18 mouse cellular contexts compared by ENCODE assay signal in the genomic region with DNA sequence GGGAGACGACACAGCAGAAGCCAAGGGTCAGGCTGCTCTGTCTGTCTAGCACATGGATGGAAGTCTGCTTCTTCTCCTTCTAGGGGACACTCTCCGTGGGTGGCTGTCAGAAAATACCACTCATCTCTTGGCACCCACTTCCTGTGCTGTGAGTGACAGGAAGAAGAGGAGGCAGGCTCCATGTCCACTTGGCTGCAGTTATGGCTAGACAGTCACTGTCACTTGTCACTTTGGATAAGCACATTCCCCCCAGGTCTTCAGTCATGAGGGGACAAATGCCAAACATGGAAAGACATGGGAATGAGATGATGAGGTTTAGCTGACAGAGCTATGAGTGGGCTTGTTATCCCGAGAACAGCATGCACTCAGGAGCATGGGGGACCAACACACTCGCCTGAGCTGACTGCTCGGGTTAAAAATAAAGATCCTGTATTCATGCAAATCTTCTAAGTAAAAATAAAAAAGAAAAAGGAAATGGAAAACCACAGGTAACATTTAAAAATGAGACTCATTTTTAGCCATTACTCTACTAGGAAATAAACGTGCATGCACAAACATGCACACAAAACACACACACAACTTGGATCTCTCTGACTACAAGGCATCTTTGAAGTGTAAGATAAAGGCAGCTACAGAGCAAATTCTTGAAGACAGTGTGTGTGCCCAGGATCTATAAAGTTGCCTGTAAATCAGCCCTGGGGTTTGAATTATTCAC. TPM values are rescaled to one million over a fixed set of nuclear protein-coding genes. Genes with fewer than 3 reads are reported as not detected.
DNase-seq lines count a peak whose midpoint lies in the region; ATAC-seq lines count a peak whose summit lies in the region.
"Had no signal": no experiment of that assay in that cellular context is flagged by ENCODE, and none has a peak within 500 bp of the region (broad histone marks: within the 10 kb centered on the region; RNA-seq: fewer than 3 reads in every experiment).

No protein-coding gene starts in this region.

- no peak for ATAC-seq in megakaryocyte, adult 5-6 weeks (ENCODE audit: poor library complexity, severe bottlenecking)
- peak; percentile 48 for ATAC-seq in activated CD4-positive, CD25-positive, alpha-beta regulatory T cell, adult 4 months
- no peak for ATAC-seq in forebrain, embryonic 16.5 days
- ATAC-seq: forebrain, embryonic 15.5 days had no signal

- H3K9me3 ChIP-seq in megakaryocyte, embryonic 14.5 days = peaks cover 7% of the 10 kb centered on the region; the same call in 1 of the 2 replicates
- H3K9me3 ChIP-seq in forebrain, embryonic 16.5 days (ENCODE audit: control insufficient read depth, low read length) = no peaks in the 10 kb centered on the region
- H3K9me3 ChIP-seq: forebrain, embryonic 15.5 days; heart, embryonic 15.5 days; hindbrain, embryonic 10.5 days; kidney, embryonic 15.5 days; neural tube, embryonic 13.5 days; stomach, embryonic 15.5 days had no signal

- peaks cover 66% of the 10 kb centered on the region for H3K4me1 ChIP-seq in megakaryocyte, embryonic 14.5 days
- peaks cover 9% of the 10 kb centered on the region for H3K4me1 ChIP-seq in forebrain, embryonic 16.5 days (replicated peaks; ENCODE audit: control insufficient read depth, insufficient read depth, low read length)

- peak; percentile 48 for DNase-seq in CD4-positive, CD25-positive, alpha-beta regulatory T cell, adult 2 months (ENCODE audit: low read depth, low spot score)
- peak; percentile 35 to 52 for DNase-seq in natural killer cell, adult 2 months (ENCODE audit: low spot score in 2 of 2)
- no peak for DNase-seq in adrenal gland, adult 18-20 months (ENCODE audit: low spot score in 2 of 2)
- DNase-seq: cerebellum, postnatal 10 days; liver; lung, adult 2 months; right cerebral cortex, postnatal 25 days; thymus, postnatal 14 days had no signal

- no peak overlapping the region for H3K9ac ChIP-seq in forebrain, embryonic 16.5 days (replicated peaks; ENCODE audit: low read depth, low read length)
- H3K9ac ChIP-seq: forebrain, embryonic 15.5 days; heart, embryonic 15.5 days; kidney, embryonic 15.5 days; neural tube, embryonic 13.5 days; stomach, embryonic 15.5 days had no signal

- H3K4me3 ChIP-seq in megakaryocyte, embryonic 14.5 days (replicated peaks) = peak overlapping the region; percentile 80
- H3K4me3 ChIP-seq in forebrain, embryonic 16.5 days (replicated peaks; ENCODE audit: low read length) = no peak overlapping the region
- H3K4me3 ChIP-seq: forebrain, embryonic 15.5 days; heart, embryonic 15.5 days; hindbrain, embryonic 10.5 days; kidney, embryonic 15.5 days; neural tube, embryonic 13.5 days; stomach, embryonic 15.5 days had no signal

- no peak overlapping the region for H3K27ac ChIP-seq in forebrain, embryonic 16.5 days (ENCODE audit: low read length)
- H3K27ac ChIP-seq: forebrain, embryonic 15.5 days; heart, embryonic 15.5 days; hindbrain, embryonic 10.5 days; kidney, embryonic 15.5 days; neural tube, embryonic 13.5 days; stomach, embryonic 15.5 days had no signal

- H3K36me3 ChIP-seq in megakaryocyte, embryonic 14.5 days (replicated peaks; ENCODE audit: low read length) = peaks cover 92% of the 10 kb centered on the region
- H3K36me3 ChIP-seq in forebrain, embryonic 16.5 days (ENCODE audit: control insufficient read depth, insufficient read depth) = peaks cover 8% of the 10 kb centered on the region; the same call in 1 of the 2 replicates

- 89% methylated on average over 6 of the region's 6 CpGs for whole genome bisulfite sequencing in forebrain, embryonic 16.5 days

- no peaks in the 10 kb centered on the region for H3K27me3 ChIP-seq in megakaryocyte, embryonic 14.5 days (replicated peaks)
- H3K27me3 ChIP-seq in forebrain, embryonic 16.5 days (replicated peaks; ENCODE audit: control insufficient read depth, insufficient read depth, low read length) = no peaks in the 10 kb centered on the region
- H3K27me3 ChIP-seq: forebrain, embryonic 15.5 days; heart, embryonic 15.5 days; kidney, embryonic 15.5 days; neural tube, embryonic 13.5 days; stomach, embryonic 15.5 days had no signal

- no peak overlapping the region for H3K4me2 ChIP-seq in forebrain, embryonic 16.5 days (ENCODE audit: low read length)
- H3K4me2 ChIP-seq: forebrain, embryonic 15.5 days; heart, embryonic 15.5 days; kidney, embryonic 15.5 days; neural tube, embryonic 13.5 days; stomach, embryonic 15.5 days had no signal

RNA-seq across cellular contexts. Expression of a gene that starts 6.1 kb away (rescaled TPM):
- polyA plus RNA-seq in megakaryocyte, embryonic 14.5 days (2012; ENCODE audit: insufficient read depth, low replicate concordance) = 3.2 and 11.9 TPM in 2 replicates
- total RNA-seq in megakaryocyte, adult 5-6 weeks (2015) = 3.2 and 4.3 TPM in 2 replicates
- total RNA-seq in megakaryocyte, adult 5-6 weeks (2017) = 3.5 and 6.5 TPM in 2 replicates
- polyA plus RNA-seq in activated CD4-positive, CD25-positive, alpha-beta regulatory T cell, adult 4 months (2017; shearing (Covaris generic)) = under 1 TPM; 0.75 to 0.96 TPM
- 3.6 and 4.8 TPM in 2 replicates for polyA plus RNA-seq in forebrain, embryonic 16.5 days (2015; fragmentation: Nextera tagmentation; extraction: Ambion mirVana)
- 10 to 100 TPM; 10.6 to 11.8 TPM for total RNA-seq in adrenal gland, adult 18-20 months (2021)

RNA-seq across cellular contexts. Expression of a gene that starts 26.0 kb away (rescaled TPM):
- polyA plus RNA-seq in megakaryocyte, embryonic 14.5 days (2012; ENCODE audit: insufficient read depth, low replicate concordance) = 4.8 and 5.0 TPM in 2 replicates
- 18.6 and 18.8 TPM in 2 replicates for total RNA-seq in megakaryocyte, adult 5-6 weeks (2015)
- total RNA-seq in megakaryocyte, adult 5-6 weeks (2017) = 19.9 and 22.0 TPM in 2 replicates
- polyA plus RNA-seq in activated CD4-positive, CD25-positive, alpha-beta regulatory T cell, adult 4 months (2017; shearing (Covaris generic)) = 10 to 100 TPM; 13.5 to 14.8 TPM
- 8.2 and 8.5 TPM in 2 replicates for polyA plus RNA-seq in forebrain, embryonic 16.5 days (2015; fragmentation: Nextera tagmentation; extraction: Ambion mirVana)
- 10 to 100 TPM; 56.1 to 70.7 TPM for total RNA-seq in adrenal gland, adult 18-20 months (2021)

RNA-seq across cellular contexts. Expression of a gene that starts 51.6 kb away (rescaled TPM):
- 6.0 TPM in 1 of 2 replicates, not detected in the other for polyA plus RNA-seq in megakaryocyte, embryonic 14.5 days (2012; ENCODE audit: insufficient read depth, low replicate concordance)
- 44.4 and 45.1 TPM in 2 replicates for total RNA-seq in megakaryocyte, adult 5-6 weeks (2015)
- 51.2 and 59.3 TPM in 2 replicates for total RNA-seq in megakaryocyte, adult 5-6 weeks (2017)
- 10 to 100 TPM; 39.5 to 46.5 TPM for polyA plus RNA-seq in activated CD4-positive, CD25-positive, alpha-beta regulatory T cell, adult 4 months (2017; shearing (Covaris generic))
- polyA plus RNA-seq in forebrain, embryonic 16.5 days (2015; fragmentation: Nextera tagmentation; extraction: Ambion mirVana) = 1.2 and 1.7 TPM in 2 replicates
- 1 to 10 TPM; 1.8 to 8.5 TPM for total RNA-seq in adrenal gland, adult 18-20 months (2021)

Comparison
In these comparisons a context has a peak if more than half of its experiments do, and no peak if none do; other contexts are left out.
1. DNase-seq: peak in CD4-positive, CD25-positive, alpha-beta regulatory T cell, adult 2 months (single experiment) and natural killer cell, adult 2 months (2 of 2); none in adrenal gland, adult 18-20 months (0 of 2).